Mouse (Mus musculus): ENCODE measurements at regions not wholly inside any gene's neighbourhood (a gene's known extent, or its start where the extent isn't known, plus 50 kb on each side); places are given as distances from the start of the nearest gene placed in this dataset.

DNA sequence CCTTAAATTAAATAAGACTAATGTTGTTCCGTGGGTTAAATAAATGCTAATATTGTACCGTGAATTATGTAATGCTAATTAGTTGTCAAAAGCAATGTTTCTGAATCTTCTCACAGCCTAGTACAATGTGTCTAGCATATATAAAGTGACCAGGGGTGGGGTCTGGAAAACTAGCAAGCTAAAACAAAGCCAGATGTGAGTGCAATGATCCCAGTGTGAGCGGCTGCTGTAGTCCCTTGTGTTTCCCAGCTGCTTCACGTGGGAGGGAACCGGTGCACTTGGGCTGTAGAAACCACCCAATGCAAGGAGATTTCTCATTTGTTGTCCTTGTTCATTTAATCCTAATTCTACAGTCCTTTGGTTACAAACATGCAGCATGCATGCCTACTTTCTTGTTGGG is 232.4 kb upstream of the Tll1 start:
- Histone ChIP-seq H3K27ac (ENCODE audit: low read depth, low read length) (no peak overlapping the region), H3K4me3 (ENCODE audit: low read depth, low read length) (no peak overlapping the region), H3K4me1 (replicated peaks; ENCODE audit: control insufficient read depth, insufficient read depth, low read length) (no peaks in the 10 kb centered on the region), H3K9ac (ENCODE audit: low read depth, low read length) (no peak overlapping the region), H3K9me3 (ENCODE audit: control insufficient read depth, low read length) (no peaks in the 10 kb centered on the region), H3K4me2 (replicated peaks; ENCODE audit: low read depth, low read length) (no peak overlapping the region), H3K27me3 (ENCODE audit: control insufficient read depth, insufficient read depth, low read length) (no peaks in the 10 kb centered on the region), H3K36me3 (ENCODE audit: control insufficient read depth, insufficient read depth, low read length) (no peaks in the 10 kb centered on the region)
- DNase-seq (ENCODE audit: low spot score) (no peak), ATAC-seq (ENCODE audit: low FRiP score) (no peak)
- WGBS, result 69% methylated on average over 5 of the region's 5 CpGs

DNA sequence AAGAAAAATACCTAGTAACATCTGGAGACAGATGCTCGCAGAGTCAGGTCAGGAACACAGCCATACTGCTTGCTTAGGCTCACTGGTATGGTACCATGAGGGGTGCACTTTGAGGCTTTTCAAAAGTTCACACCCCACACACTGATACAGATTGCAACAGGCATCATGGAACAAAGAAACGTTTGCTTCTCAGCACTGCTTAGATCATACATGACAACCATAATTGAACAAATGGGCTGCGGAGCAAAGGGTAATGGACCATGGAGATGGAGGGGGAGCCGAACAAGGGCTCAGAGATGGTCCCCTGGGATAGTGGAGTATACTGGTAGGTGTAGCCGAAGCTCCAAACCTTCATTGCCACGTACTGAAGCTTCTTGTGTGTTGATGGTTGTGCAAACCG is 228.6 kb upstream of the Tll1 start:
- H3K36me3 ChIP-seq (ENCODE audit: control insufficient read depth, insufficient read depth, low read length), result no peaks in the 10 kb centered on the region
- no peaks in the 10 kb centered on the region for H3K27me3 ChIP-seq (ENCODE audit: control insufficient read depth, insufficient read depth, low read length)
- no peak overlapping the region for H3K4me2 ChIP-seq (replicated peaks; ENCODE audit: low read depth, low read length)
- ATAC-seq (ENCODE audit: low FRiP score), result peak; percentile 38; the same call in 1 of the 2 replicates
- no peak overlapping the region for H3K4me3 ChIP-seq (ENCODE audit: low read depth, low read length)
- DNase-seq (ENCODE audit: low spot score), result no peak
- no peaks in the 10 kb centered on the region for H3K9me3 ChIP-seq (ENCODE audit: control insufficient read depth, low read length)
- WGBS, result 66% methylated on average over 7 of the region's 7 CpGs
- H3K27ac ChIP-seq (ENCODE audit: low read depth, low read length), result no peak overlapping the region
- no peak overlapping the region for H3K9ac ChIP-seq (ENCODE audit: low read depth, low read length)
- H3K4me1 ChIP-seq (replicated peaks; ENCODE audit: control insufficient read depth, insufficient read depth, low read length), result no peaks in the 10 kb centered on the region

DNA sequence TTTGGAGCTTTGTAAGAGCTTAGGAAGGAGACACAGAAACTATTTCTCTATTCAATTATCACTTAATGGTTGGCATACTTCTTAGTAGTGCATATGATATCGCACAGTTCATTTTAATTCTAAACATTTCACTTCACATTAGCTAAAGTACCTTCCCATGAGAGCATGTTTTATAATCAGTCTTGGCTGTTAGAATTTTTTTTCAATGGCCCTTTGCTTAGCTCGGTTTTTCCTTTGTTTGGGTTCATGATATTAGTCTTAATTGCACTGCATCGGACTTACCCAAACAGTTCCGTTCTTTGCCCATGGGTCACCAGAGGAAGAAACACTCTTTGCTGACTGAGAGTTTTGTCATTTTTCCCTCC is 216.8 kb upstream of the Tll1 start:
- H3K36me3 ChIP-seq (ENCODE audit: control insufficient read depth, insufficient read depth, low read length), result no peaks in the 10 kb centered on the region
- DNase-seq (ENCODE audit: low spot score), result no peak
- no peaks in the 10 kb centered on the region for H3K4me1 ChIP-seq (replicated peaks; ENCODE audit: control insufficient read depth, insufficient read depth, low read length)
- H3K27me3 ChIP-seq (ENCODE audit: control insufficient read depth, insufficient read depth, low read length), result no peaks in the 10 kb centered on the region
- H3K9me3 ChIP-seq (ENCODE audit: control insufficient read depth, low read length), result no peaks in the 10 kb centered on the region
- H3K4me2 ChIP-seq (replicated peaks; ENCODE audit: low read depth, low read length), result no peak overlapping the region
- ATAC-seq (ENCODE audit: low FRiP score), result peak; percentile 18; the same call in 1 of the 2 replicates
- H3K4me3 ChIP-seq (ENCODE audit: low read depth, low read length), result no peak overlapping the region
- H3K9ac ChIP-seq (ENCODE audit: low read depth, low read length), result no peak overlapping the region
- 79% methylated on average over 4 of the region's 4 CpGs for WGBS
- H3K27ac ChIP-seq (ENCODE audit: low read depth, low read length), result no peak overlapping the region

DNA sequence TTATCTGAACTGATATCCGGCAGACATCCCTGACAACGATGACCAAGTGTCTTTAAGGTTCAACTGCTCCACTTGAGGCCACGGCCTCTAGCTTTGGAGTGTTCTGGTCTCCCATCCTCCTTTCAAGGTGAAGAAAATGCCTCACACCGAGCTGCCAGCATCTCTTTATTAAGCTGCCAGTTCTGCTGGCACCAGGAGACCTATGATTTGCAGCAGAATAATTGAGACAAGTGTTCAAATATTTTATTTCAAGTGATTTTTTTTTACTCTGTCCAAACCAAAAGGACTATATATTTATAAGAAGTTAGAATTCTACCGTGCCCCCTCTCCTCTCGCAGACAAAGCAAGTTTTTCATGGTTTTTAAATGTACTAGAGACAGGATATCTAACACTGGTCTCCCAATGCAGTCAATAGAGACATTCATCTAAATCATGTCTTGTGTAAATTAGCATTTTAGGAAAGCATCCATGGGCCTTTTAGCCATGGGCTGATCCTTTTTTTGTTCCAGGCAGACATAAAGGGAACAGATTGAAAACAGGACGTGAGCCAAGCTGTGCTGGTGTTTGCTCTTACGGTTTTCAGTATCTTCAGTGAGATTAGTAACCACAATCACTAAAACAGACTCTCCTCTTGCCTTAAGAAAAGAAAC is 216.3 kb upstream of the Tll1 start:
- H3K36me3 ChIP-seq (ENCODE audit: control insufficient read depth, insufficient read depth, low read length), result no peaks in the 10 kb centered on the region
- H3K27ac ChIP-seq (ENCODE audit: low read depth, low read length), result no peak overlapping the region
- no peak overlapping the region for H3K4me2 ChIP-seq (replicated peaks; ENCODE audit: low read depth, low read length)
- no peaks in the 10 kb centered on the region for H3K27me3 ChIP-seq (ENCODE audit: control insufficient read depth, insufficient read depth, low read length)
- DNase-seq (ENCODE audit: low spot score), result peak; percentile 13
- 32% methylated on average over 8 of the region's 8 CpGs for WGBS
- no peak overlapping the region for H3K9ac ChIP-seq (ENCODE audit: low read depth, low read length)
- peak; percentile 69; the same call in 1 of the 2 replicates for ATAC-seq (ENCODE audit: low FRiP score)
- no peak overlapping the region for H3K4me3 ChIP-seq (ENCODE audit: low read depth, low read length)
- no peaks in the 10 kb centered on the region for H3K4me1 ChIP-seq (replicated peaks; ENCODE audit: control insufficient read depth, insufficient read depth, low read length)
- no peaks in the 10 kb centered on the region for H3K9me3 ChIP-seq (ENCODE audit: control insufficient read depth, low read length)

DNA sequence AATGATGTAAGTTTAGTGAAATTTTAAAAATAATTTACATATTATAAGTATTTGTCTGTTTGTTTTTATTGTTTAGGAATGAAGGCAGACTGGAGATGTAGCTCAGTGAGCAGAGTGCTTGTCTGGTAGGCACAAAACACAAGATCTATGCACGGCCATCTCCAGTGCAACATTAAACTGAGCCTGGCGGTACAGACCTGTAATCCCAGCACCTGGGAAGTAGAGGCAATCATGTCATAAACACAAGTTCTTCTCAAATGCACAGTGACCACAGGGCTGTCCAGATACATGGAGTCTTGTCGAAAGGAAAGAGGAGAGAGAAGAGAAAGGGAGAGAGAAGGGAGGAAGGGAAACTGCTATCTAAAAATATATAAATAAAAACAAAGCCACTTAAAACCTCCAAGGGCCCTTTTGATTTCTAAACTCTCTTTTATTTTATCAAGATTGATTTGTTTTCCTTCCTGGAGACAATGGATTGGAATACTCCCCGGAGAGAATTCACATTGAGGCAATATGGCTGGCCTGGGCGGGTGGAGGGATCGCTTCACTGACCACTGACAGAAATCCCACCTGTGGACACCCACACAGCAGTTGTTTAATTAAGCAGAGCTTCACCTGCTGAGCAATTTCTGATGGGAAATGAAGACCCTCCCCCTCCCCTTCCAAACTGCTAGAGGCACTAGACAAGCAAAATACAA is 215.6 kb upstream of the Tll1 start:
- no peaks in the 10 kb centered on the region for H3K36me3 ChIP-seq (ENCODE audit: control insufficient read depth, insufficient read depth, low read length)
- H3K9ac ChIP-seq (ENCODE audit: low read depth, low read length), result no peak overlapping the region
- no peaks in the 10 kb centered on the region for H3K9me3 ChIP-seq (ENCODE audit: control insufficient read depth, low read length)
- no peak overlapping the region for H3K4me2 ChIP-seq (replicated peaks; ENCODE audit: low read depth, low read length)
- ATAC-seq (ENCODE audit: low FRiP score) (peak; percentile 74), DNase-seq (ENCODE audit: low spot score) (peak; percentile 11)
- H3K27ac ChIP-seq (ENCODE audit: low read depth, low read length), result no peak overlapping the region
- H3K27me3 ChIP-seq (ENCODE audit: control insufficient read depth, insufficient read depth, low read length), result no peaks in the 10 kb centered on the region
- no peaks in the 10 kb centered on the region for H3K4me1 ChIP-seq (replicated peaks; ENCODE audit: control insufficient read depth, insufficient read depth, low read length)
- WGBS, result 62% methylated on average over 6 of the region's 6 CpGs
- no peak overlapping the region for H3K4me3 ChIP-seq (ENCODE audit: low read depth, low read length)

DNA sequence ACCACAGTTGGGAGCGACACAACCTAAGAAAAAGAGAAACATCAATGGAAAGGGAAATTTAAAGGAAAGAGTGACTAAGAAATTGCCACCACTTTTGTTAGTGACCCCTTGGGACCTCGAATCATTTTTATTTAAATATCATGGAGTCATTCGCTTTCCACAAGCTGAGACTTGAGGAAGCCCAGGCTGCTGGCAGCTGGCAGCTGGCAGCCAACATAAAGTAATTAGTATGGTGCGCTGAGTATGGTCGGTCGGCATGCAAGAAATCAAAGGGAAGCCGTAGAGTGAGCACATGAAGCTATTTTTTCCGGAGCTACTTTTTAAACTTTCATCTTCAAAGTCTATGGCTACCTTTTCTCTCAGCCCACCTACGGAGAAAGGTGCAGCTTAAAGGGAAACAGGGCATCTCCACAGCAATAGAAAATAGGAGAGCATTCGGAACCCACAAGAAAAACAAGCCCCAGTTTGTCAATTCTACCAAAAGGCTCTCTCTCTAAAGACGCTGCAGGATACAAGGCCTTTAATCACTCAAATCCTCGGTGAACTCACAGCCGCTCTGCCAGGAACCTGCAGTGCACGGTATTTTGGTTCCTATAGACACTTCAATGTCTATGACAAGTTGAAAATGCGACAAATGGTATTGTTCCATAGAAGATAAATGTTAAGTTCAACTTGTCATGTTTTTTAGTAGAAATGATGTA is 206.6 kb upstream of the Tll1 start:
- no peak for ATAC-seq (ENCODE audit: low FRiP score)
- Histone ChIP-seq H3K4me1 (replicated peaks; ENCODE audit: control insufficient read depth, insufficient read depth, low read length) (no peaks in the 10 kb centered on the region), H3K36me3 (ENCODE audit: control insufficient read depth, insufficient read depth, low read length) (no peaks in the 10 kb centered on the region), H3K4me3 (ENCODE audit: low read depth, low read length) (no peak overlapping the region), H3K27ac (ENCODE audit: low read depth, low read length) (no peak overlapping the region), H3K9ac (ENCODE audit: low read depth, low read length) (no peak overlapping the region), H3K9me3 (ENCODE audit: control insufficient read depth, low read length) (no peaks in the 10 kb centered on the region), H3K4me2 (replicated peaks; ENCODE audit: low read depth, low read length) (no peak overlapping the region), H3K27me3 (ENCODE audit: control insufficient read depth, insufficient read depth, low read length) (no peaks in the 10 kb centered on the region)
- no peak for DNase-seq (ENCODE audit: low spot score)
- WGBS, result 65% methylated on average over 15 of the region's 15 CpGs

DNA sequence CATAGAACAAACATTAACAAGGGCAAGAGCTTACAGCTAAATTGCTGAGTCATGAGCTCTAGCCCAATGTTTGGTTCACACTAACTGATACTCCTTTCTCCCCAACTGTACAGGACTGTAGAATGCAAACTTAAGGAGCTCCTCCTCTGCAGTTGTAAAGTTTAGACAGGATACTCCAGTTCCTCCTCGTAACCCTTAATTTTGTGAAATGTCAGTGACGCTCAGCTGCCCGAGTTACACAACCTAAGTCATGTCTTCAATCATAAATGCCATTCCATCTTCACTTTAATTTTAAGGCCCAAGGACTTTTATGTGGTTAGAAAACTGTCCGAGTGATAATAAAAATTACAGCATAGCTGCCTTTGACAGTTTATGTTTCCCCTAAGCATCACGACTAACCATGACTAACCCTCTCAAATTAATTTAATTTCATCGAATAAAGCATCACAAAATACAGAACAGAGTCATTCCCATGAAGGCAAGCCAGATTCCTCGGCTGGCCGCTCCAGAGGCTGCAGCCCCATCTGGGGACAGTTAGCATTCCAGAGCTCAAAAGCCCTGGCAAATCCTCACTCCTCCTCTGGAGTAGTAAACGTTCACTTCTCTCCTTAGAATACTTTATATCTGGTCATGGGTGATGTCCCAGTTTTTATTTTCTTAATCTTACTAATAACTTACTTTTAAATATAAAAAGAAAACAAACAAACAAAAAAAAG is 200.9 kb upstream of the Tll1 start:
- Histone ChIP-seq H3K36me3 (ENCODE audit: control insufficient read depth, insufficient read depth, low read length) (no peaks in the 10 kb centered on the region), H3K4me2 (replicated peaks; ENCODE audit: low read depth, low read length) (no peak overlapping the region), H3K4me1 (replicated peaks; ENCODE audit: control insufficient read depth, insufficient read depth, low read length) (no peaks in the 10 kb centered on the region), H3K27me3 (ENCODE audit: control insufficient read depth, insufficient read depth, low read length) (no peaks in the 10 kb centered on the region), H3K9ac (ENCODE audit: low read depth, low read length) (no peak overlapping the region), H3K9me3 (ENCODE audit: control insufficient read depth, low read length) (no peaks in the 10 kb centered on the region), H3K27ac (ENCODE audit: low read depth, low read length) (no peak overlapping the region), H3K4me3 (ENCODE audit: low read depth, low read length) (no peak overlapping the region)
- 59% methylated on average over 9 of the region's 9 CpGs for WGBS
- DNase-seq (ENCODE audit: low spot score) (no peak), ATAC-seq (ENCODE audit: low FRiP score) (no peak)

DNA sequence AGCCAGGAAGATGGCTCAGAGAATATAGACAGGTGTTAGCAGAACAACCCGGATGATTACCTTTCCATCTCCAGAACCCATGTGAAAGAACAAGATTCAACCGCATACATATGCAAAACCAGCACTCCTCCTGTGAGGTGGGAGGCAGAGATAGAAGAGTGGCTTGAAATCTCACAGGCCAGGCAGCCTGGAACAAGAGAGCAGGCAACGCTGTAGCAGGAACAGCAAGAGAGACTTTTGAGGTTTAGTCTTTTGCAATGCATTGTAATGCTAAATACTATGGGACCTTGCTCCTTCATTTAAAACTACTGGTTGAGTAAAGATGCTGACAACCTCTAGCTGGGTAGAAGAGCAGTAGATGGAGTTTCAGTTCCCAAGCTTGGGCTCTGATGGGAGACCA is 193.5 kb upstream of the Tll1 start:
- Histone ChIP-seq H3K4me1 (replicated peaks; ENCODE audit: control insufficient read depth, insufficient read depth, low read length) (no peaks in the 10 kb centered on the region), H3K27ac (ENCODE audit: low read depth, low read length) (no peak overlapping the region), H3K9me3 (ENCODE audit: control insufficient read depth, low read length) (no peaks in the 10 kb centered on the region), H3K36me3 (ENCODE audit: control insufficient read depth, insufficient read depth, low read length) (no peaks in the 10 kb centered on the region), H3K9ac (ENCODE audit: low read depth, low read length) (no peak overlapping the region), H3K27me3 (ENCODE audit: control insufficient read depth, insufficient read depth, low read length) (no peaks in the 10 kb centered on the region), H3K4me3 (ENCODE audit: low read depth, low read length) (no peak overlapping the region), H3K4me2 (replicated peaks; ENCODE audit: low read depth, low read length) (no peak overlapping the region)
- DNase-seq (ENCODE audit: low spot score) (no peak), ATAC-seq (ENCODE audit: low FRiP score) (no peak)
- WGBS, result 65% methylated on average over 3 of the region's 3 CpGs

Measured in hindbrain, embryonic 11.5 days (tissue).